Mouse (Mus musculus): ENCODE data around the gene Ntf5. TPM values are rescaled to one million over a fixed set of nuclear protein-coding genes. Genes with fewer than 3 reads are reported as not detected.

Gene Ntf5
- polyA plus RNA-seq (2016; fragmentation: Nextera tagmentation; extraction: Ambion mirVana) = 0.51 and 0.61 TPM in 2 replicates

- H3K27me3 ChIP-seq (ENCODE audit: low read depth, poor library complexity, severe bottlenecking) = peaks cover 100% of the 10 kb centered on the region
- peak within 1 kb of the TSS; percentile 63; the same call in 1 of the 2 replicates for H3K27ac ChIP-seq (replicated peaks)
These were observed at the start of gene Ntf5 for GRCm38 (mm10) chr7:45413113-45413863. TSS of gene Ntf5 (plus strand) at chr7:45413695.

DNA sequence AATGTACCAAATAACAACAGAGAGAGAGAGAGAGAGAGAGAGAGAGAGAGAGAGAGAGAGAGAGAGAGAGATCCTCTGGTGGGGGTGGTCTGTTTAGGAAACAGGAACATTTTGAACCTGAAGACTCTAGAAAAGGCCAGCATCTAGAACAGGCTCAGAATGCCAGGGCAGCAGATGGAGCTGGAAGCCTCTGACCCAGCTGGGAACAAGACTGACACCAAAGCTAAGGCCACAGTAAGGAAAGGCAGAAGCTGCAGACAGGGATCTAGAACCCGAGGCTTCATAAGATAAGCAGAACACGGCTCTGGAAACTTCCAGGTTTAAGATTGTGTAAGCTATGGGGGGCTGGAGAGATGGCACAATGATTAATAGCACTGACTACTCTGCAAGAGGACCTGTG, 49.5 kb upstream of the Ntf5 start:
- WGBS = 92% methylated on average over 2 of the region's 2 CpGs
- no peak for DNase-seq (ENCODE audit: low spot score)

More at GRCm38 (mm10) chr7:45413113-45413863, at the start of gene Ntf5:
- WGBS = 3% methylated on average over 45 of the region's 45 CpGs
- peaks cover 34% of the 10 kb centered on the region for H3K4me1 ChIP-seq
- no peaks in the 10 kb centered on the region for H3K9me3 ChIP-seq (replicated peaks)
- H3K36me3 ChIP-seq = no peaks in the 10 kb centered on the region
- H3K4me3 ChIP-seq = peak within 1 kb of the TSS; percentile 65
- DNase-seq (ENCODE audit: low spot score) = peak; percentile 56

DNA sequence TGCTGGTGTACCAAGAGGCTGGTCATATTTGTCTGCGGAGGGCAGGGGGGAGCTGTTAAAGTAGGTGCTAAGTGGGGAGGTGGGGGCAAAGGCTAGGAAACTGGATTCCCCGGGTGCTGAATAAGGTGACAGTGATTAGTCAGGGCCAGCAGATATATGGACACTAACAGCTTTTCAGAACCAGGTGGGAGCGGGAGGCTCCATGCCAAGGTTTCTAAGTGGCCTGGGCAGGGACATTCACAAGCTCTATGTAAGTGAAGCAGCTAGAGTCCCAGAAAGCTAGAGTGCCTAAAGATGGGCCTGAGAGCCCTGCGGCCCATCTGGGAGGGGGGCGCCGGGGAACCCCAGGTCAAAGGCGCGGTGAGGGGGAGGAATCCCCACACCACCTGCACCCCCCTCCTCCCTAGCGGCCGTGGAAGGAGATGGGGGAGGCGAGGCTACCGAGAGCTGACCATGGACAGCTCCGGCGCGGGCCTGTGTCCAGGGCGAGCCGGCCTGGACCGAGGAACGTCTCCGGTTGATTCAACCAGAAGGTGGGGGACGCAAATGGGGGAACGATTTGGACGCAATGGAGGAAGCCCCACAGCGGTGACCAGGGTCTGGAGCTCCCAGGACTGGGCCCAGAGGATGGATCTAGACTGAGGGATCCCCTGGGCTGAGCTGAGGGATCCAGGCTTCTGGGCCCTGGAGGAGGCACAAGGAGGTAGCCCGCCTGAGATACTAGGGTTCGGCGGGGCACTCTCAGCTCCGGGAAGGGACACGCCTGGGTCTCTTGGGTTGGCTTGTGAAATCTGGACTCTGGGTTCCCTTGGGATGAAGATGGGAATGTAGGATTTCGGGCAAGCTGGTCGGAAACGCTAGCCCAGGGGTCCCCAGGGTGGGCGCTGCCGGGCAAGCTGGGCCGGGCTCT, 47.5 kb upstream of the Ntf5 start:
- WGBS = 4% methylated on average over 35 of the region's 35 CpGs
- Histone ChIP-seq H3K9me3 (replicated peaks) (no peaks in the 10 kb centered on the region), H3K4me3 (peak overlapping the region; percentile 88), H3K27me3 (ENCODE audit: low read depth, poor library complexity, severe bottlenecking) (peaks cover 83% of the 10 kb centered on the region), H3K27ac (replicated peaks) (peak overlapping the region; percentile 89), H3K4me1 (peaks cover 68% of the 10 kb centered on the region), H3K36me3 (no peaks in the 10 kb centered on the region; the same call in 1 of the 2 replicates)
- peak; percentile 60 for DNase-seq (ENCODE audit: low spot score)

More for the DNA sequence above, 49.5 kb upstream of the Ntf5 start:
- no peak overlapping the region for H3K27ac ChIP-seq (replicated peaks)
- H3K4me1 ChIP-seq = peaks cover 53% of the 10 kb centered on the region
- no peaks in the 10 kb centered on the region; the same call in 1 of the 2 replicates for H3K36me3 ChIP-seq
- H3K27me3 ChIP-seq (ENCODE audit: low read depth, poor library complexity, severe bottlenecking) = peaks cover 84% of the 10 kb centered on the region
- no peak overlapping the region for H3K4me3 ChIP-seq
- no peaks in the 10 kb centered on the region for H3K9me3 ChIP-seq (replicated peaks)

- DNase-seq (ENCODE audit: low spot score) = no peak
- peak within 1 kb of the TSS; percentile 88 for H3K4me3 ChIP-seq
- WGBS = under 1% methylated on average over 26 of the region's 26 CpGs
- no peaks in the 10 kb centered on the region for H3K9me3 ChIP-seq (replicated peaks)
- H3K36me3 ChIP-seq = peaks cover 5% of the 10 kb centered on the region; the same call in 1 of the 2 replicates
- H3K4me1 ChIP-seq = peaks cover 68% of the 10 kb centered on the region
- peak within 1 kb of the TSS; percentile 89 for H3K27ac ChIP-seq (replicated peaks)
- H3K27me3 ChIP-seq (ENCODE audit: low read depth, poor library complexity, severe bottlenecking) = peaks cover 77% of the 10 kb centered on the region
These were observed 46.9 kb upstream of the Ntf5 start, which contains the start of gene Ppfia3 for GRCm38 (mm10) chr7:45366652-45367019. TSS of gene Ppfia3 (minus strand) at chr7:45367019.

DNA sequence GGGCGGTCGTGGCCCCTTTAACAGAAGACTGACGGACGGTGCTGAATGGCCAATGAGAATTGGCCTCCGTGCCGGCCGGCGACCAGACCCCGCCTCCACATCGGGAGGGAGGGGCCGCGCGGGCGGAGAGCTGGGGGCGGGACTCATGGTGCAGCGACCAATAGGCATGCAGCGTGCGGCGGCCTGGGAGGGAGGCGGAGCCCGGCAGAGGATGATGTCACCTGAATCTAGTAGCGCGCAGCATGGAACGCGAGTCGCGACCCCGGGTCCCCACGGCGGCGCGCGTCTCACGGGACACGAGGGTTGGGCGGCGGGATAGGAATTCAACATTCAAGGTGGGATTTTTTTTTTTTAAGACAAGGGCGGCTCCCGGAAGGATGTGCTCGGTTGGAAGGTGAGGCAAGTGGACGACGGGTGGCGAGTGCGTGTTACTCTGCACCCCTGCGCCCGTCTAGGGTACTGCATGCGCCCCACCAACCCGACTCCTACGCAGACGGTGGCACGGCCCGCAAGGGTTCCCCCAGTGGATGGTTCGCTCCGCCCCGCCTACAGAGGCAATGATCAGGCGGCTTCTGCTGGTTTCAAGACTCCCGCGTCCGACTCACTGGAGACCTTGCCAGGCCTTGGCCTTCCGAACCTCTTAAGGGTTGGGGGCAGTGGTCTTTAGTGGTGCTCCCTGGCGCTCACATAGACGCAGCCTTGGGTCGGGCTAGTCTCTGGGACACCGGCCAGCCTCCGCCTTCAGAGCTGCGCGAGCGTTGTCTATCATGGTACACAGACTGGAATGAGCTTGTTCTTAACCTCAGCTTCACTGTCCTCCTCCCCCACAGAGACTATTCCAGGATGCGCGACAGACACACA, 46.2 kb upstream of the Ntf5 start:
- peaks cover 9% of the 10 kb centered on the region for H3K36me3 ChIP-seq
- no peaks in the 10 kb centered on the region for H3K9me3 ChIP-seq (replicated peaks)
- peak overlapping the region; percentile 88 for H3K4me3 ChIP-seq
- H3K27me3 ChIP-seq (ENCODE audit: low read depth, poor library complexity, severe bottlenecking) = peaks cover 71% of the 10 kb centered on the region
- peak overlapping the region; percentile 89 for H3K27ac ChIP-seq (replicated peaks)
- peak; percentile 99 for DNase-seq (ENCODE audit: low spot score)
- under 1% methylated on average over 70 of the region's 70 CpGs for WGBS
- peaks cover 63% of the 10 kb centered on the region for H3K4me1 ChIP-seq

- Histone ChIP-seq H3K27ac (replicated peaks) (peak overlapping the region; percentile 89), H3K27me3 (ENCODE audit: low read depth, poor library complexity, severe bottlenecking) (peaks cover 62% of the 10 kb centered on the region), H3K4me1 (peaks cover 54% of the 10 kb centered on the region), H3K9me3 (replicated peaks) (no peaks in the 10 kb centered on the region), H3K36me3 (peaks cover 18% of the 10 kb centered on the region), H3K4me3 (peak overlapping the region; percentile 88)
- no peak for DNase-seq (ENCODE audit: low spot score)
- 80% methylated on average over 15 of the region's 15 CpGs for WGBS
These were observed 45.3 kb upstream of the Ntf5 start for GRCm38 (mm10) chr7:45368178-45368577.

DNA sequence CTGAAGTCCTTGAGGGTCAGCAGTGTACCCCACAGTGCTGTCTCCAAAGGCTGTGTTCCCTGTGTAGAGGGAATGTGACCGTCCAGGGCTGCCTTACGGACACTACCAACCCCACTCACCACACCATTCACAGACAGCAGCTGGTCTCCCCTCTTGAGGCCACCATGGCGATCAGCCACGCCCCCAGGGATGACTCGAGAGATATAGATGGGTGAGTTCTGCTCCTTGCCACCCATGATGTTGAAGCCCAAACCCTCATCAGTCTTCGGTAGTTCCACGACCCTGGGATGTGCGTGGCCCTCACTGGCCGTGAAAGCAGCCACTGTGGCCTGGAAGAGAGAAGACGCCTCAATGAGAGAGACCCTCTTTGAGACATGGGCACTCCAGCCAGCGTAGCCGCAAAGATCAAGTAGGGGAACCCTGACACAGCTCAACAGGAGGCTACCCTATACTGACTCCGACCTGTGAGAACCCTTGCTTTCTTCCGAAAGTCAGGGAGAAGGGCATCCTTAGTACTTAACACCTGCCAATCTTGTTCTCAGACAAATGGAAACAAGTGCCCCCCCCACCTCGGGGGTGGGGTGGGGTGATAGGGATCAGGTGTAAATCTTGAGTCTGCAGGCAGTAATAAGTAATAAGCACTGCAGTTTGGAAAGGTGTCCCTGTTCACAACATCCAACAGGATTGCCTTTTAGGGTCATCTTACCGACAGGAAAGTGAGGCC, 44.3 kb upstream of the Ntf5 start:
- Histone ChIP-seq H3K36me3 (peaks cover 28% of the 10 kb centered on the region), H3K27me3 (ENCODE audit: low read depth, poor library complexity, severe bottlenecking) (peaks cover 52% of the 10 kb centered on the region), H3K4me1 (peaks cover 54% of the 10 kb centered on the region), H3K9me3 (replicated peaks) (no peaks in the 10 kb centered on the region), H3K27ac (replicated peaks) (no peak overlapping the region), H3K4me3 (peak overlapping the region; percentile 88)
- WGBS = 75% methylated on average over 16 of the region's 16 CpGs
- no peak for DNase-seq (ENCODE audit: low spot score)

- peaks cover 44% of the 10 kb centered on the region for H3K27me3 ChIP-seq (ENCODE audit: low read depth, poor library complexity, severe bottlenecking)
- WGBS = 9% methylated on average over 52 of the region's 52 CpGs
- H3K36me3 ChIP-seq = peaks cover 36% of the 10 kb centered on the region
- DNase-seq (ENCODE audit: low spot score) = no peak
- H3K4me1 ChIP-seq = peaks cover 54% of the 10 kb centered on the region
- peak overlapping the region; percentile 64 for H3K4me3 ChIP-seq
- peak overlapping the region; percentile 69; the same call in 1 of the 2 replicates for H3K27ac ChIP-seq (replicated peaks)
- H3K9me3 ChIP-seq (replicated peaks) = no peaks in the 10 kb centered on the region
These were observed 43.5 kb upstream of the Ntf5 start for GRCm38 (mm10) chr7:45369836-45370474.

- Histone ChIP-seq H3K27me3 (ENCODE audit: low read depth, poor library complexity, severe bottlenecking) (peaks cover 36% of the 10 kb centered on the region), H3K4me1 (peaks cover 51% of the 10 kb centered on the region), H3K4me3 (peak within 1 kb of the TSS; percentile 64), H3K36me3 (peaks cover 42% of the 10 kb centered on the region), H3K9me3 (replicated peaks) (no peaks in the 10 kb centered on the region), H3K27ac (replicated peaks) (peak within 1 kb of the TSS; percentile 69; the same call in 1 of the 2 replicates)
- peak; percentile 88 for DNase-seq (ENCODE audit: low spot score)
- WGBS = 12% methylated on average over 28 of the region's 28 CpGs
These were observed 42.8 kb upstream of the Ntf5 start, which contains the start of gene Lin7b for GRCm38 (mm10) chr7:45370475-45371311. TSS of gene Lin7b (minus strand) at chr7:45370583.

DNA sequence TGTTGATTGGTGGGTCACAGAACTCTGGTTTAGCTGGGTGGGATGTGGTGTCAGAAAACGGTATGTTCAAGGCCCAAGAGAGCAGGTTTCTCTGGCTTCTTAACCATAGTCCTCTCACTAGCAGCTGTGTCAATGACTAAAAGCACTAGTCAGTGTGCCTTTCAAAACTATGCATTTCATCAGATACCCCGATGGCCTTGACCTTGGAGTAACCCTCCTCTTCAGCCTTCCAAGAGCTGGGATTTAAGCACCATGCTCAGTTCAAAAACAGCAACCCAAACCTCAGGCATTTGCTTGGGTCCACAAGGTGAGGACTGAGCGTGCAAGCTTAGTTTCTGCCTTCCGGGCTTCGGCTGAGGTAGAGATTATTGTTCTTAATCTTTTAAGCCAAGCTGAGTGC, 41.1 kb upstream of the Ntf5 start:
- no peak overlapping the region for H3K4me3 ChIP-seq
- no peaks in the 10 kb centered on the region for H3K9me3 ChIP-seq (replicated peaks)
- WGBS = 85% methylated on average over 5 of the region's 5 CpGs
- H3K36me3 ChIP-seq = peaks cover 59% of the 10 kb centered on the region
- DNase-seq (ENCODE audit: low spot score) = no peak
- H3K4me1 ChIP-seq = peaks cover 39% of the 10 kb centered on the region
- H3K27ac ChIP-seq (replicated peaks) = no peak overlapping the region
- peaks cover 30% of the 10 kb centered on the region for H3K27me3 ChIP-seq (ENCODE audit: low read depth, poor library complexity, severe bottlenecking)
